Mouse (Mus musculus) cerebellum, postnatal 14 days (tissue): ENCODE results near the gene Lrrc58.

ENCODE experiments used
- DNase-seq, 2 experiments: peaks; one replicate each; pipeline ENCODE4 v3.0.0; 2021; ENCODE audit warnings: mixed read lengths in 2 of 2

Lrrc58 gene

DNA sequence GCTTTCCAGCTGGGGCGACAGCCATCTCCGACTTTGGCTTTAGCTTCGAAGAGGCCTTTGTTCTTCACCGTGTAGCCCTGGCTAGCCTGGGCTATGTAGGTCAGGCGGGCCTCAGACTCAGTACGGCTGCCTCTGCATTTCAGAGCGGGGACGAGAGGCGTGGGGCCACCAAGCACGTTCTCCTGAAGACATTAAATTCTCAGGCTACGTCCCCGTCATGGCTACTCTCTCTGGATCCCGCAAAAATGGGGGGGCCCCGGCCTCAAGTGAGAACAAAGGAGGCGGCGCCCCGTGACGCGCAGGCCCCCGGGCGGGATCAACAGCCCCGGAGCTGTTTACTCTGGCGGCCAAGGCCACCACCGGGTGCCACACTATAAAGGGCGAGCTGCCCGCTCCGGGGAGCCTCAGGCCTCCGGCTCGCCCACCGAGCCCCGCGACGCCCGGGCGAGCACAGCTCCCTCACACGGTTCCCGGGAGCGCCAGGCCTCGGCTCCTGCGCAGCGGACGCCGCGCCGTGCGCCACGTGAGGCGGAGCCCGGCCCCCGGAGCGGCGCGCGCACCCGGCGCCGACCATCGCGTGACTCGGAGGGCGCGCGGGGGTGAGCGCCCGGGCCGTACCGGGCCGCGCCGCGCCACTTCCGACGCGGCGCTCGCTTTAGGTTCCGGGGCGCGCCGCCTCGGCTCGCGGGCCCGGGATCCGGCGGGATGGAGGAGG lies at the start of gene Lrrc58:
Gene Lrrc58 (plus strand): TSS at position 599 of the 715 bp plus-strand sequence.
- peak; percentile 80 to 91 for DNase-seq

DNA sequence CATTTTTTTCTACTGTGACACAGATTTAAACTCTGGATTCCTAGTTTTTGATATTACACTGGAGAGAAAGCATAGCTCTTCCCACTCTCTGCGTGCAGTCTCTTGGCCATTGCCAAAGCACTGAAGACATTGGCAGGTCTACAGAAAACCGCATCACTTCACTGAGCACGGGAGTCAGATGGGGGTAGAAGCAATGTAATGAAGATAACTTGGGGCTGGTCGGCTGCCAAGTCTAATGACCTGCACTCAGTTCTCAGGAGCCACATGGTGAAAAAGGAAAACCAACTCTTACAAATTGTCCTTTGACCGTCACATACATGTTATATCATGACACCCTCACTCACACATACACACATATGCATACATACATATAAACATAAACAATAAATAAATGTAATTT lies 44.2 kb upstream of the Lrrc58 start:
- peak; percentile 94 to 96 for DNase-seq

DNA sequence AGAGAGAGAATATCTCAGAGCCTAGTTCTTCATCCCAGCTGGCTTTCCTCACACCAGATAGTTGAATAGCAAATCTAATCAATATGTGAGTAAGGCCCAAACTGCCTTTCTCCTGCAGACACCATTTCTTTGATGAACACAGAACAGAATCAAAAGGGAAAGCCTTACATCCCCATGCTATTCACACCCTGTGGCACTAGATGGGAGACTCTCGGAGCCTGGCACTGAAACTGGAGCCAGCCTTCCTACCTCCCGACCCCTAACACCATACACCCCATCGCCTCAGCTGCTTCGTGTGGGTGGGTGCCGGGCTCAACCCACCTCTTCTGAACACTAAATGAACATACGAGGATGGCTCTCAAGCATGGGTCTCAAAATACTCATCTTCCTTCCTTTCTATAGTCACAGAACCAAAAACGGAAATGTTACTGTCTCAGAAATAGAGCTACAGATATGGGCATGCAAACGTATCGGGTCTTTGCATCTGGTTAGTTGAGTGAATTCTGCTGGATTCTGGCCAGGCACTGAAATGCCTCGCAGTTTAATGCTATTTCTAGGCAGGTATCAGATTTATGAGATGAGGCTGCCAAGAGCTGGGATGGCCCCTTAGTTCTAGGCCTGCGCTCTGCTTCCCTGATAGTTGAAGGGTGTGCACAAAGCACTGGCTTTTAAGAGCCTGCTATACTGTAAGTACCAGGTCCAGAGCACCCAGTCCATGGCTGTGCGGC lies 43.2 kb upstream of the Lrrc58 start:
- no peak for DNase-seq

DNA sequence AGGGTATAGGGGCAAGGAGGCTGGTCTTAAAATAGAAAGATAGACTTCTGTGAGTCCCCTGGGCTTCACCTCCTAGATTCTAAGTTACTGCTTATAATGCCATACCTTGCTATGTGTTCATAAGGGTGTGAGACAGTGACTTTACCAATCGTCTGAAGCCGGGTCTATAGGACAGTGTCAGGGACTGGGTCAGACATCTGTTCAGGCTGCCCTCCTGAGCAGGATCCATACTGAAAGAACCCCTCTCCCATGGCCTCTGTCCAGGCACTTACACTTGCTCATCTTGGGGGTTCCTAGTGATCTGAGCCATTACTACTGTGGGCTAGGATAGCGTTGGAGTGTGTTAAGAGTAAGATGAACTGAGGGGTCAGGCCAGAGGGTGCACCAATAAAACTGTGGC lies 41.9 kb upstream of the Lrrc58 start:
- DNase-seq: no peak

DNA sequence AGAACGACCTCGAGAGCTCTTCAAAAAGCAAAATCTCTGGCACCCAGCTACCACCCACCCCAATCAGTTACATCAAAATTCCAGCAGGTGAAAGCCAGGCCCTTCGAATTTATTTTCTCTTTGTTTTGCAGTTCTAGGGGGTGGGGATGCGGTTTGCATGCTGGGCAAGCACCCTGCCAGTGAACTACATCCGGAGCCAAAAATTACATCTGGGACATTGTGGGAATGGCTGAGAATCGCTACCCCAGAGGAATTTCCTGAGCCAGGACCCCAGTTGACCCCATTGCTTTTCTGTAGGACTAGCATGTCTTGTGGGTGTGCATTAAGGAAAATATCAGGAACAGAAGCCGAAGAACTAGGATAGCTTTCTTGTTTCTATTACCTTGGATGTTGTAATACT lies 37.1 kb upstream of the Lrrc58 start:
- DNase-seq: no peak

DNA sequence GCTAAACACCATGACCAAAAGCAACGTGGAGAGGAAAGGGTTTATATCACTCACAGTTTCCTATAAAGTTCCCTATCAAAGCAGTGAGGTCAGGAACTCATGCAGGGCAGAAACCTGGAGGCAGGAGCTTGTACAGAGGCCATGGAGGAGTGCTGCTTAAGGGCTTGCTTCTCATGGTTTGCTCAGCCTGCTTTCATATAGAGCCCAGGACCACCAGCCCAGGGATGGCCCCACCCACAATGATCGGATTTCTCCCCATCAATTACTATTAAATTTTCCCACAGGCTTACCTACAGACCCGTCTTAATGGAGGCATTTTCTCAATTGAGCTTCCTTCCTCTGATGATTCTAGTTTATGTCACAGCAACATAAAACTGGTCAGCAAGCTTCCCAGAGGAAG lies 30.6 kb upstream of the Lrrc58 start:
- no peak for DNase-seq

DNA sequence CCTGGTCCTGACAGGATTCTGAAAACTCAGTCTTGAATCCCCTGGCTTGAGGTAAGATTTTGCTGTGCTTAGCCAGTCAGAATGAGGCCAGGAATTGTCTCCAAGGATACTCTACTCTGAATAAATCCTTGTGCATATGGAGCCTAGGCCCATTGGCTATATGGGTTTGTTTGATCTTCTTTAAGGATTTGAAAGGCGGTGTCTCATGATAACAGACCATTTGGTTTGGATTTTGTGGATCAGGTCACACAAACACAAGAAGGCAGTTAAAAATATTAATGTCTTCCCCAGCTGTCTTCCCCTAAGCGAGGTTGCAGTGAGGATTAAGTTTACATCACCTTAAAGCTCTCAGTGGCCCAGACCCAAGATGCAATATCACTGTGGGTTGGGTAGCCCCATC lies 25.8 kb upstream of the Lrrc58 start:
- no peak for DNase-seq

DNA sequence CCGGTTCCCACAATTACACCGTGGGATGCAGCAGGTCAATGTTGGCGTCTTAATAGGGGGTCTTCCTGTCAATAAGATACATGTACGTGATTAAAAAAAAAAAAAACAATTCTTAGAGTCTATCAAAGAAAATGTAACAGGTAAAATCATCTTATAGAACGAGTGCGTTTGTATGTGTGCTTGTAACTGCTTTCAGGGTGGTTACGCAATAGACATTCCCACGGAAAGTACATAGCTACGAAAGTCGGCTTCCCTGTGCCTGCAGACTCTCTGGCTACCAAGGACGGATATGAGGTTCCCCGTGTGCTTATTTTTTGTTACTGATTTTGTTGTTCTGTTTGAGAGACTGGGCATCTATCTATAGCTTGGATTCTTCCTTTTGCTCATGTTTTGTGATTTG lies 24.4 kb upstream of the Lrrc58 start:
- no peak for DNase-seq

DNA sequence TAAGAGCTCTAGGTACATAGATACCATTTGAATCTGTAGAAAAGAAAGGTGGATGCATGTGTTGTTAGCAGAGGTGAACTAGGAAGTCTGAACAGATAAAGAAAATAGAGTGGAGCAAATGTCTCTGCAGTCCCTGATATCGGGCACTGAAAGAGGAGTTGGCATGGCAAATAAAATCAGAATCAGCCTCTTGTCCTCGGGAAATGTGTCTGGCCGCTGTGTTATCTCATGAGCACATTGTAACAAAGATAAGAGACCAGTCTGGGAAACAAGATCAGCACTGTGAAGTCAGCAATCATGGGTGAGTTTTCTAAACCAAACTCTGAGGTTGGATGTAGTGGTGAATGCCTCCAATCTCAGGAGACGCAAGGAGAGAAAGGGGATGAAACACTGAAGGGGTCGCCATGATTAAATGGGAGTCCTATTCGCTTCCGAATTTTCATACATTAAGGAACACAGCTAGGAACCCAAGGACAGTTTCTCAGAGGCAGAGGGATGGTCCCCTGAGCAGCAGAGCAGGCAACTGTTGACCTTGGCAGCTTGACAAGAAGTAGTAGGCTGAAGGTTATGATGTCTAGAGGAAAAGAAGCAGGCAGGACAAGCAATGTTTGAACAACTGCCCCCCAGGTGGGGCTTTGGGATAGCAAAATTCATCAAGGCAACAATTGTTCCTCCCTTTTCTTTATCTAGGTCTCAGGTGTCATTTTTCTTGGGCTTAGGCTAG lies 22.8 kb upstream of the Lrrc58 start:
- DNase-seq: no peak

DNA sequence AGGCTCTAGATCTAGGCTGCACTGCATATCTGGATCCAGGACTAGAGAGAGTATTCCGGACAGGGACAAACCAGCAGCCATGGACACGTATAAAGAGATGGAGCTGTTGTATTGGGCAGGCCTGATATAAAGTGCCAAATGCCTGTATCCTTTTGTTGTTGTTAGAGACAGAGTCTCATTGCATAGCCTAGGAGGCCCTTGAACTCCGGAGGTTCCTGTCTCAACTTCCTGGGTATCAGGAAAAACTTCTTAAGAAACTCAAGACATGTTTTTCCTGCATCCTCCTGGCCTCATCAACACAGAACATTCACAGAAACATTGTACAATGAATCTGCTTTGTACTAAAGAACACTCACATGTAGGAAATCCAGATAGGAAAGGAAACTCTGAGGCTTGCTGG lies 21.1 kb upstream of the Lrrc58 start:
- DNase-seq: no peak

DNA sequence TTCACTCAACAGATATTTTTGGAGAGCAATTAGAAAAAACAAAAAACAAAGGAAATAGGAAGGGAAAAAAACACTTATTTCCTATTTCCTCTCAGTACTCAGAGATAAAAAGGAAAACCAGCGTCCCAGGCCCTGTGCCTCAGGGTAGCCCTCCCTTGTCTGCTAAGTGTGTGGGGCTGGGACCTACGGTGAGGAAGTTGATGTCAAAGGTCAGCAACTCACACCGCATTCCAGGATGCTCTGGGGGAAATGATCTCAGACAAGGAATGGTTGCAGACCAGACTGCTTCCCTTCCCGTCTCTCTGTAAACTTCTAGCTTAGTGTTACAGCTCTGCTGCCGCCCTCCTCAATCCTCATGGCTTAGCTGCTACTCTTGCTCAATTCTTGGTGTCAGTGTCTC lies 16.8 kb upstream of the Lrrc58 start:
- DNase-seq: no peak

DNA sequence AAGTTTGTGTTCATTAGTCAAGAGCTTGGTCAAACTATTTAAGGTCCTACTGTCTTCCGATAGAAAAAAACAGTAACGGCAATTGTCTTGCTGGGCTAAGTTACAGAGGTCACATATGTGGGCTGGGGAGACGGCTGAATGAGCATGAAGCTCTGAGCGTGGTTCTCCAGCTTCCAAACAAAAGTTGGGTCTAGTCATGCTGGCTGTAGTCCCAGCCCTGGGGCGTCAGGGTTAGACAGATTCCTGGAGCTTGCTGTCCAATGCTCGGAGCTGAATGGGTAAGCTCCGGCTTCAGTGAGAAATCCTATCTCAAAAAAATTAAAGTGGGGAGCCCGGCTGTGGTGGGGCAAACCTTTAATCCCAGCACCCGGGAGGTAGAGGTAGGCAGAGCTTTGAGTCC lies 14.9 kb upstream of the Lrrc58 start:
- DNase-seq: peak in 1 of 2 experiments; percentile 19

DNA sequence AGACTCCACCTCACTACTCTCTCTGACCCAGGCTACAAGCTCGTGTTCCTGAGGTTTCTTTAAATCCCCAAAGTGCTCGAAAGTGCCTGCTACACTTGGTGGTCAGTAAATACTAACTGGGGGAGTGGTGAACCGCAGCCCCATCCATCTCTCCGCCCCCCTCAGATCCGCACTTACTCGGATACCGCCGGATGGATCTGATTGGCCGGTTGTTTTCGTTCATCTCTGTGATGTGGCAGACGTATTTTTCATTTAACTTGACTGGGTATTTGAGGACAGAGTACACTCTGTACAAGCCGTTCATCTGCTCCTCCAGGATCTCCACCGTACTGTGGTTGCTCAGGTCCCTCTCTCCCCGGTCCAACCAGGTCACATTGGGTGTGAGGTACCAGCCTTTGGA lies 14.1 kb upstream of the Lrrc58 start:
- DNase-seq: no peak

DNA sequence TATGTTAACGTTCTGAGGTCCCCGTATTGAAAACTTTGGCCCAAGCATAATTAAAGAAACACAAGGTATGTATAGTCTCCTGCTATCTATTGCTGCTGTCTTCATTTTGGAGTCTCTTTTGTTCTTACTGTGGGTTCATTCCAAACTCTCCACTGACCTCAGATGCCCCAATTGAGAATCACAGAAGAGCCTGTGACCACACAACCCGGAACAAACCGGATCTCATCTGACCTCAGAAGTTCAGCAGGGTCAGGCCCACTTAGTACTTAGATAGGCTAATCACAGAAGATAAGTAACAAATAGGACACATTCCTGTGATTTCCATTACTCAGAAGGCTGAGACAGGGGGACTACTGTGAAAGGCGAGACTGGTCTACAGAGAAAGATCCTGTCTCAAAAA lies 13.6 kb upstream of the Lrrc58 start:
- DNase-seq: no peak

DNA sequence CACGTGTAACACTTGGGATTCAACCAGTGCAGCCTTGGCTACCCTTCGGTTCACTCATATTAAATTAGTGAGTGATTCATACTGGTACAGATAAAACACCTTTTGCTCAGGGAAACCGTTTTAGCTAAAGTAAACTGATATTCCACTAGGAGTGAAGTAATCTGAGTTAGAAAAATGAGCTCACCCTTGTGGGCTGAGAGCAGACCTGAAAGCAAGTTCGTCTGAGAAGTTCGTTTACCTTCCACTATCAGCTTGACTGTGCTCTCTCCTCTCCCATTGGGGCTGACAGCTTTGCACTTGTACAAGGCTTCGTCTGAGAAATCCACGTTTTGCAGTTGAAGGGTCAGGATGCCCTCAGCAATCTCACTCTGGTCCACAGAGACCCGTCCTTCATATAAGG lies 12.6 kb upstream of the Lrrc58 start:
- DNase-seq: no peak

DNA sequence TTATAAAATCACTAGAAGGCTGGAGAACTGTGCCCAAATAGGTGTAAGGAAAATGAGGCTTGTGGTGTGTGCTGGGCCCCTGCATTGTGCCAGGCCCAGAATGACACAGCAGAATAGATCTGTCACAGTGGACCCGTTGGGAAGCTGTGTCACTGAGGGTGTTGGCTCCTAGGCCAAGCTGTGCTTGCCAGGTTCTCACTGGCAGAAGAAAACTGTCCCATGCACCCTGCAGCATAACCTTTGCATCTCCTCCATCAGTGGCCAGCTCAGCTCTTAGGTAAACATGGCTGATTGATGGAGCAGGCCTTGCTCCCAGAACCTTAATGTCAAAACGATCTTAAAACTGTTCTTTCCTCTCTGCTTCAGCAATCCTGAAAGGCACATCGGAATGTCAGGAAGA lies 11.9 kb upstream of the Lrrc58 start:
- DNase-seq: peak; percentile 21 to 49

DNA sequence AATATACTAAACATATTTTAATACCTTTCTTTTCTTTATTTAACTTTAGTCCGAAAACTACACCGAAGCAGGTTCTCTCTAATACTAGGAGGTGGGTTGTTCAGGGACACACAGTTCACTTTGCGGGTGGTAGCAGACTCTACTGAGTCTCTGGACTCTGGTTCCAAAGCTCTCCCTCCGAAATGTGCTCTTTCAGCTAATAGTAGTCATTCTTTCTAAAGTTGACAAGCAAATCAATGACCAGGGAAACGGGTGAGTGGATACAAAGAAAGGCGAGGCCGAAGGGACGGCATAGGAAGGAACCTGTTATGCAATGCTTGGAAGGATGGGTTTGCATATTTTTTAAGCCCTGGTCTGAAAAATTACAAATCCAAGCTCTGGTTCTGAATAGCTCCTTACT lies 10.7 kb upstream of the Lrrc58 start:
- DNase-seq: no peak

DNA sequence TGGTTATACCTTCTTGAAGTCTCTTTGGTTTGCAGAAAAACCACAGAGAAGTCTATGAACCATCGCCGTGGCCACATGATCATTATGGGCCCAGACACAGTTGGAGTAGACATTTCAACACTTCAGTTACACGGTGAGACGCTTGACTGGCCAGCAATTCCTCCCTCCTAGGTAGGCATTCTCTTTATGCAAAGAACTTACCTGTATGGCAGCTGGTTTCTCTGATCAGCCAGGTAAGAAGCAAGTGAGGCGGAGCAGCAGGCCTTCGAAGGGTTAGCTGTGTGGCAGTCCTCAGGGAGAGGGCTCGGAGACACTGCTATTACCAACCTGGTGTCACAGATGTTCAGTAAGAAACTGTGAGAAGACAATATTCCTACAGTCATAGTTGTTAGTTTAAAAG lies 8.0 kb upstream of the Lrrc58 start:
- DNase-seq: no peak

DNA sequence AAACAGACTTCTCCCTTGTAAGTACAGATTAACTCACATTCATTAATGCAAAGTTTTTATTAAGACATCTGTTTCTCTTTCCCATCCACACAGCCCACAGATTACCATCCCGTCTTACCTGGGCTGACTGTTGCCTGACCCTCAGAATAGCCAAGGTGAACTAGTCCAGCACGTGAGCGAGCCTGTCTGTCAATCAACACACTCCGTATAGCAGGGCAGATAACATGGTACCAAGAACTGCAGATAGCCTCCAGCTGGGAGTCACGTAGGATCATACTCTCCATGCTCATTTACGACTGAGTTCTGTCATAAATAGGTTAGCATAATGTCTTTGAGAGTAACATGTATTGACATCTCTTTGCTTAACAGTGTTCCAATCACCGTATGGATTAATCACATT lies 7.2 kb upstream of the Lrrc58 start, which contains the start of gene Gm36028:
Gene Gm36028 (minus strand): TSS at position 118 of the 400 bp plus-strand sequence.
- no peak for DNase-seq

DNA sequence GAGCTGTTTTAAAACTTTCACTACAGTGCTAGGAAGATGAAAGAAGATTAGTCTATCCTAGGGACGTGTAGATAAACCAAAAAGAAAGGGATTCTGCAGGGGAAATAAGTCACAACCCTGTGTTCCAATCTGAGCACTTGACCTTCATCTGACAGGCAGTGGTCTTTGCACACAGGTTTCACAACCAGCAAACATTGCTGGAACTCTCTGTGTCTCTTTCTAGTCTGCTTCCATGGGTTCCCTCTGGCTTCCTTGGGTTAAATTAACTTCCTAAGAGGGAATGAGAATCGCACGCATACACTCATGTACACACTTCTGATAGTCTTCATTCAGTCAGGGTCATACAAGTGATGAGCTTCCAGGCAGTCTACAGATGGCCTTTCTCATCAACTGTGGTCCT lies 4.3 kb upstream of the Lrrc58 start:
- no peak for DNase-seq

DNA sequence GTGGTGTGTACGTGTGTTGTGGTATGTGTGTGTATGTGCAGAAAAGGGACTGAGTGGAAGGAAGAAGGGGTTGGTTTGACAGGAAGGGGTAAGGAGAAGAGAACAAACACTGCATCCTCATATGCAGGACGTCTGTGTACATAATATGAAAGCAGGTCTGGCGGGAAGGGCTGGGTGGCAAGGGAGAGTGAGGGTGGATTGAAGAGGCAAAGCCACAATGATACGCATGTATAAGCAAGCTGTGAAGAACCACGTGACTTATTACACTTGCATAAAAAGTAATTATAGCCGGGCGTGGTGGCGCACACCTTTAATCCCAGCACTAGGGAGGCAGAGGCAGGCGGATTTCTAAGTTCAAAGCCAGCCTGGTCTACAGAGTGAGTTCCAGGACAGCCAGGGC lies 2.3 kb upstream of the Lrrc58 start:
- DNase-seq: no peak

DNA sequence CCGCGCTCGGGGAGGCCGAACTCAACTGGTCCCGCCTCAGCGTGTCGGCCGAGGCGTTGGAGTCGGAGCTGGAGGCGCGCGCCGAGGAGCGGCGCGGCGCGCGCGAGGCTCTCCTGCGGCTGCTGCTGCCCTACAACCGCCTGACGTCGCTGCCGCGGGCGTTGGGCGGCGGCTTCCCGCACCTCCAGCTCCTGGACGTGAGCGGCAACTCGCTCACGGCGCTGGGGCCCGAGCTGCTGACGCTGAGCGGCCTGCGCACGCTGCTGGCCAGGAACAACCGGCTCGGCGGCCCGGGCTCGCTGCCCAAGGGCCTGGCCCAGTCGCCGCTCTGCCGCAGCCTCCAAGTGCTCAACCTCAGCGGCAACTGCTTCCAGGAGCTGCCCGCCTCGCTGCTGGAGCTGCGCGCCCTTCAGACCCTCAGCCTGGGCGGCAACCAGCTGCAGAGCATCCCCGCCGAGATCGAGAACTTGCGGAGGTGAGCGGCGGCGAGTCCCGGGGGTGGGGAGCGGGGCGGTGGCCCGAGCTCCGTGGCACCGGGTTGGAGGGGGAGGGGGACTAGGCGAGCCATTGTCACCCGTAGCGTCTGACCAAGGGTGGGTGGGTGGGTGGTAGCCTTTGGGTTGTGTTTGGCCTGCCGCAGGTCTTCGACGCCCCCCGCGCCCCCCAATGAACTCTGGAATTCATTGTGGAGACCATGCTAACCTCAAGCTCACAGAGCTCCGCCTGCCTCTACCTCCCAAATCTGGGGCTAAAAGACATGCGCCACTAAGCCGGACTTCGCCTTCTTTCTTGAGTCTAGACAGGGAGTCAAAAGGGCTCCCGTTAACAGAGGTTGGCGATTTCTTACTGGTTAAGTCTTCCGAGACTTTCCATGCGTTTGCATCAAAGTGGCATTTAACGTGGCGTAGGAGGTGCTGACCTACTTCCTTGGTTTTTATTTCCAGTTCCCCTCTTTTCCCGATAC lies 599 bp downstream of the Lrrc58 start:
- peak in 1 of 2 experiments; percentile 82 for DNase-seq
